Mouse (Mus musculus) hindlimb bud, embryonic 11.5 days (tissue): ENCODE measurements at regions not wholly inside any gene's neighbourhood (a gene's known extent, or its start where the extent isn't known, plus 50 kb on each side); places are given as distances from the start of the nearest gene placed in this dataset.

ENCODE experiments used
- DNase-seq: peaks from one replicate; pipeline ENCODE4 v3.0.0-alpha.2; 2012; ENCODE audit warnings: low read depth, low spot score; ENCODE audit errors: extremely low spot score

- no peak for DNase-seq
Observed at GRCm38 (mm10) chr6:31011407-31012020, 52.6 kb upstream of the Klf14 start.

- no peak for DNase-seq
Observed at GRCm38 (mm10) chr6:31016566-31016965, 57.7 kb upstream of the Klf14 start.

GRCm38 (mm10) chr6:31021776-31022175 lies 62.9 kb upstream of the Klf14 start:
- no peak for DNase-seq

GRCm38 (mm10) chr6:31029777-31030176 lies 70.9 kb upstream of the Klf14 start:
- no peak for DNase-seq

- DNase-seq, result no peak
Observed at GRCm38 (mm10) chr6:31031022-31031421, 72.1 kb upstream of the Klf14 start.

GRCm38 (mm10) chr6:31032147-31032546 lies 73.3 kb upstream of the Klf14 start:
- DNase-seq, result no peak

GRCm38 (mm10) chr6:31032980-31033608 lies 74.2 kb upstream of the Klf14 start:
- peak; percentile 49 for DNase-seq

- DNase-seq, result no peak
Observed at GRCm38 (mm10) chr6:31034796-31035195, 75.9 kb upstream of the Klf14 start.

- DNase-seq, result no peak
Observed at GRCm38 (mm10) chr6:31037801-31038395, 79.0 kb upstream of the Klf14 start.

GRCm38 (mm10) chr6:31038445-31038844 lies 79.6 kb upstream of the Klf14 start:
- DNase-seq, result peak; percentile 31

GRCm38 (mm10) chr6:31039485-31039884 lies 80.6 kb upstream of the Klf14 start:
- DNase-seq, result no peak

GRCm38 (mm10) chr6:31040783-31041182 lies 81.9 kb upstream of the Klf14 start:
- DNase-seq, result no peak

GRCm38 (mm10) chr6:31043368-31043767 lies 84.5 kb upstream of the Klf14 start:
- DNase-seq, result no peak

GRCm38 (mm10) chr6:31043919-31044318 lies 85.0 kb upstream of the Klf14 start:
- DNase-seq, result no peak

GRCm38 (mm10) chr6:31046197-31046596 lies 87.3 kb upstream of the Klf14 start:
- DNase-seq, result no peak

- no peak for DNase-seq
Observed at GRCm38 (mm10) chr6:31048920-31049576, 90.2 kb upstream of the Klf14 start.

GRCm38 (mm10) chr6:31050831-31051230 lies 92.0 kb upstream of the Klf14 start:
- DNase-seq, result no peak

GRCm38 (mm10) chr6:31051771-31052170 lies 92.9 kb upstream of the Klf14 start:
- DNase-seq, result no peak

- DNase-seq, result no peak
Observed at GRCm38 (mm10) chr6:31053003-31053402, 94.1 kb upstream of the Klf14 start.

GRCm38 (mm10) chr6:31056786-31057566 lies 98.1 kb upstream of the Klf14 start:
- no peak for DNase-seq

- no peak for DNase-seq
Observed at GRCm38 (mm10) chr6:31058299-31058698, 99.4 kb upstream of the Klf14 start.
